Mouse (Mus musculus) MEL (cell line): Measurements from ENCODE around the gene Castor1.

Source experiments
- BHLHE40 ChIP-seq: IDR thresholded peaks from 2 replicates; pipeline ENCODE4 v1.6.1; 2012; ENCODE audit warnings: low read depth, mild to moderate bottlenecking, inconsistent platforms, low read length, improper control_type of control experiment, borderline replicate concordance
- CHD1 ChIP-seq: IDR thresholded peaks from 2 replicates; pipeline ENCODE4 v1.6.1; 2012; ENCODE audit warnings: low read depth, mild to moderate bottlenecking, inconsistent platforms, low read length, improper control_type of control experiment
- CHD2 ChIP-seq: IDR thresholded peaks from 2 replicates; pipeline ENCODE4 v1.6.1; 2011; ENCODE audit warnings: low read length, improper control_type of control experiment
- CTCF ChIP-seq, 3 experiments: IDR thresholded peaks in 2 of 3; conservative IDR thresholded peaks in 1 of 3; 2 replicates each; pipeline ENCODE4 v1.5.1; 2011 to 2012; ENCODE audit warnings: low read length in 3 of 3, low read depth in 2 of 3, mild to moderate bottlenecking in 2 of 3, improper control_type of control experiment in 1 of 3, inconsistent platforms in 1 of 3, mixed read lengths in 1 of 3, moderate library complexity in 1 of 3; ENCODE audit not compliant: control insufficient read depth in 1 of 3, insufficient read depth in 1 of 3, poor library complexity in 1 of 3, severe bottlenecking in 1 of 3
- JUND ChIP-seq: IDR thresholded peaks from 2 replicates; pipeline ENCODE4 v1.6.1; 2011; ENCODE audit warnings: low read depth, mild to moderate bottlenecking, improper control_type of control experiment, low read length
- KAT2A ChIP-seq: conservative IDR thresholded peaks from 2 replicates; pipeline ENCODE4 v1.6.1; 2012; ENCODE audit warnings: low read depth, low read length, improper control_type of control experiment, inconsistent platforms
- MAZ ChIP-seq: IDR thresholded peaks from 2 replicates; pipeline ENCODE4 v1.6.1; 2012; ENCODE audit warnings: low read depth, mild to moderate bottlenecking, inconsistent platforms, low read length, improper control_type of control experiment
- MEF2A ChIP-seq: IDR thresholded peaks from 2 replicates; pipeline ENCODE4 v1.6.1; 2014; ENCODE audit warnings: low read depth, mild to moderate bottlenecking, inconsistent platforms, low read length, improper control_type of control experiment; ENCODE audit not compliant: poor library complexity, insufficient replicate concordance, severe bottlenecking; ENCODE audit errors: extremely low read depth
- POLR2AphosphoS2 ChIP-seq: IDR thresholded peaks from 2 replicates; pipeline ENCODE4 v1.6.1; 2011; ENCODE audit warnings: low read length, improper control_type of control experiment
- RAD21 ChIP-seq: IDR thresholded peaks from 2 replicates; pipeline ENCODE4 v1.6.1; 2011; ENCODE audit warnings: mild to moderate bottlenecking, low read depth, low read length, improper control_type of control experiment
- ZC3H11A ChIP-seq: IDR thresholded peaks from 2 replicates; pipeline ENCODE4 v1.6.1; 2012; ENCODE audit warnings: low read depth, mild to moderate bottlenecking, inconsistent platforms, low read length, improper control_type of control experiment

- TF ChIP-seq MEF2A (no peak), CHD1 (no peak), CTCF (IDR thresholded peaks at IDR 0.05 in 2 of 3, conservative IDR thresholded peaks at IDR 0.05 in 1 of 3; ENCODE audit: control insufficient read depth in 1 of 3, insufficient read depth in 1 of 3, low read depth in 2 of 3, low read length in 3 of 3, poor library complexity in 1 of 3, severe bottlenecking in 1 of 3) (no peak), BHLHE40 (no peak), KAT2A (no peak), POLR2AphosphoS2 (no peak), CHD2 (no peak), RAD21 (no peak), JUND (no peak), ZC3H11A (no peak), MAZ (no peak)
These were observed 20.3 kb upstream of the Castor1 start for GRCm38 (mm10) chr11:4197691-4198090.
